Mouse (Mus musculus) urinary bladder, adult 18-20 months (tissue): ENCODE results near the gene Il15ra.

Source experiments
- DNase-seq, 2 experiments: peaks; one replicate each; pipeline ENCODE4 v3.0.0; 2022; ENCODE audit warnings: low spot score in 2 of 2, mixed read lengths in 2 of 2

The Il15ra gene

DNA sequence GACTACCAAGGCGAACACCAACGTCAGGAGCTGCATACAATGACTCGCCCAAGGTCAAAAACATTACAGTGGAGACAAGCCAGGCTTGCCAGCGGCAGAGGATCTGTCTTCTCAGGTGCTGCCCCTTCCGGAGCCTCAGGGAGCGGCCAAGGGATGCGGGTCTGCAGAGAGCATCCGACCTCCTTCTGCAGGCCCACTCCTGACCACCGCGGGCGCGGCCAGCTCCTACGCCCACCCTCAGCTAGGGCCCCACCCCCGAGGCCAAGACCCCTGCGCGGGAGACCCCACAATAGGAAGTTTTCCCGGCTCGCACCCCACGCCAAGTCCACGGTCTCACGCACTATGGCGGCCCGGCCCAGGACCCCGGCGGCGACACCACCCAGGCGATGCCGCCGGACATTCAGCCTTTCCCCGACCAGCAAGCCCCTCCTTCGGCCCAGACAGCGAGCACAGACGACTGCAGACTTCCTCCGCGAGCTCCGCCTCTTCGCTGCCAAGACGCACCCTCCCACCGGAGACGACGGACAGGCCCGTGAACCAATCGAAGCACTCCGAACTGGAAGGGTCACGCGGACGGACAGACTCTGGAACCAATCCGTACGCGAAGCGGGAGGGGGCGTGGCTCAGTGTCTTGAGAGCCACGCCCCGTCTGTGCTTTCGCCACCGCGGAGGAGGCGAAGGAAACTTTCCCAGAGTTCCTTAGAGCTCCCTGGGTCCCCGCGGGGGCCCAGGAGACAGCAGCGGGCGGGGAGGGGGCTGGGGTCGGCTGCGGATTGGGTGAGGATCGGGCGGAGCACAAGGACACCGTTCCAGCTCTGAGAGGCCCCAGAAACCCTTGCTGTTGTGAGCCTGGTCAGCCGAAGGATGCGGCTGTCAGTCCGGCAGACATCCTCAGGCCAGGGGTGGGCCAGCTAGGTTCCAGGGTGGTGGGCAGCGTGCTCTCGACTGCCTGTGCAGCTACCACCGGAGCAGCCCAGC is 72.3 kb downstream of the Il15ra start, which contains the start of the genes Fbh1 and Ankrd16:
Gene Fbh1 (minus strand): TSS at position 492 of the 978 bp plus-strand sequence.
Gene Ankrd16 (plus strand): TSS at position 786 of the 978 bp plus-strand sequence.
- peak; percentile 100 for DNase-seq

DNA sequence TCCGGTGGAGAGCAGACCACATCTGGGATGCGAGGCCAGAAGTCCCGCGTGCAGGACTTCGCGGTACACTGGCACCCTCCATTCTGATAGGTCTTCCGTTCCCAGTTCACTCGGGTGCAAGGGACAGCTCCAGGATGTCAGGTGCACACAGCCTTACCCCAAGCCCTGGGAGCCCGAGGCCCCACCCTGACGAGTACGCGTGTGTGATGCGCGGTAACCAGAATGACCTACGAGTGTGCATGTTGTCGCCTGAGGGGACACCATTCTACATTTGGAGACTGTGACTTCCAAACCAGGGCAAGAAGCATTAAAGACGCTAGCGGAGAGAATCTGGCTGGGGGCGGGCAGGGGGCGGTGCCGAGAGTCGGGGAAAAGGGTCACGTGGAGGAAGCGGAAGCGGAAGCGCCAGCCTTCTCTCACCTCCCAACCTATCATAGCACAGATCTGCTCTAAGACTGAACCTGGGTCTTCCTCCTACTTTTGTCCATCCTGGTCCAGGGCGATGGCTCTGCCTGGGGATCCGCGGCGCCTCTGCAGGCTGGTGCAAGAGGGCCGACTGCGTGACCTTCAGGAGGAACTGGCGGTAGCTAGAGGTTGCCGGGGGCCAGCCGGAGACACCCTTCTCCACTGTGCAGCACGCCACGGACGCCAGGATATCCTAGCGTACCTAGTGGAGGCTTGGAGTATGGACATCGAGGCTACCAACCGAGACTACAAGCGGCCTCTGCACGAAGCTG is 73.2 kb downstream of the Il15ra start:
- peak; percentile 74 to 77 for DNase-seq
